In genomic region chr11:96306183-96306907, GRCm38 (mm10) we compare ENCODE assay signal across 13 mouse cellular contexts. TPM values are rescaled to one million over a fixed set of nuclear protein-coding genes. Genes with fewer than 3 reads are reported as not detected.
DNase-seq lines count a peak whose midpoint lies in the region; ATAC-seq and TF ChIP-seq lines count a peak whose summit lies in the region.
"Had no signal": no experiment of that assay in that cellular context is flagged by ENCODE, and none has a peak within 500 bp of the region (broad histone marks: within the 10 kb centered on the region; RNA-seq: fewer than 3 reads in every experiment).

No protein-coding gene starts in this region.

- H3K9me3 ChIP-seq in lung, embryonic 14.5 days (ENCODE audit: low read depth, low read length), result no peaks in the 10 kb centered on the region
- H3K9me3 ChIP-seq in hindbrain, postnatal 0 days (ENCODE audit: low read length), result no peaks in the 10 kb centered on the region
- no peaks in the 10 kb centered on the region for H3K9me3 ChIP-seq in stomach, embryonic 14.5 days (ENCODE audit: control insufficient read depth, low read depth, low read length)
- H3K9me3 ChIP-seq: heart, embryonic 10.5 days had no signal

- no peak for ATAC-seq in lung, embryonic 14.5 days (ENCODE audit: insufficient read depth)
- ATAC-seq in hindbrain, postnatal 0 days, result no peak
- no peak for ATAC-seq in stomach, embryonic 14.5 days (ENCODE audit: insufficient number of reproducible peaks, insufficient read depth, low FRiP score, low read depth)
- ATAC-seq in megakaryocyte progenitor cell, adult 5-6 weeks (replicated peaks; ENCODE audit: poor library complexity), result no peak

- peaks cover 14% of the 10 kb centered on the region for H3K36me3 ChIP-seq in lung, embryonic 14.5 days (ENCODE audit: insufficient read depth)
- H3K36me3 ChIP-seq in hindbrain, postnatal 0 days (ENCODE audit: insufficient read depth, low read length), result no peaks in the 10 kb centered on the region
- no peaks in the 10 kb centered on the region for H3K36me3 ChIP-seq in stomach, embryonic 14.5 days (ENCODE audit: control insufficient read depth, insufficient read depth, low read length)
- H3K36me3 ChIP-seq: heart, embryonic 10.5 days had no signal

- 20% methylated on average over 7 of the region's 7 CpGs for WGBS in lung, embryonic 14.5 days
- 62% methylated on average over 7 of the region's 7 CpGs for WGBS in lung, adult 2 months
- WGBS in hindbrain, postnatal 0 days, result 22% methylated on average over 7 of the region's 7 CpGs
- WGBS in stomach, embryonic 14.5 days, result 26% methylated on average over 7 of the region's 7 CpGs

- no peak for TF ChIP-seq CTCF in lung, embryonic 14.5 days (IDR thresholded peaks at IDR 0.05; ENCODE audit: low read depth)
- TF ChIP-seq CTCF in lung, adult 2 months (IDR thresholded peaks at IDR 0.05; ENCODE audit: insufficient read depth, low read length), result no peak
- TF ChIP-seq CTCF in hindbrain, postnatal 0 days (IDR thresholded peaks at IDR 0.05; ENCODE audit: low read depth), result no peak

- H3K27me3 ChIP-seq in lung, embryonic 14.5 days (ENCODE audit: insufficient read depth, low read length), result peaks cover 65% of the 10 kb centered on the region
- peaks cover 84% of the 10 kb centered on the region for H3K27me3 ChIP-seq in hindbrain, postnatal 0 days (ENCODE audit: insufficient read depth, low read length)
- H3K27me3 ChIP-seq in stomach, embryonic 14.5 days (ENCODE audit: control insufficient read depth, insufficient read depth, low read length), result peaks cover 6% of the 10 kb centered on the region; the same call in 1 of the 2 replicates

- H3K4me2 ChIP-seq in lung, embryonic 14.5 days, result peak overlapping the region; percentile 84
- H3K4me2 ChIP-seq in hindbrain, postnatal 0 days (ENCODE audit: low read depth, low read length), result peak overlapping the region; percentile 30
- peak overlapping the region; percentile 95 for H3K4me2 ChIP-seq in stomach, embryonic 14.5 days (replicated peaks; ENCODE audit: low read depth, low read length)

- H3K27ac ChIP-seq in lung, embryonic 14.5 days (ENCODE audit: low read depth), result peak overlapping the region; percentile 100
- H3K27ac ChIP-seq in hindbrain, postnatal 0 days, result no peak overlapping the region
- peak overlapping the region; percentile 100 for H3K27ac ChIP-seq in stomach, embryonic 14.5 days (ENCODE audit: low read length)
- H3K27ac ChIP-seq: heart, embryonic 10.5 days had no signal

- intact Hi-C loops in heart, postnatal 14 days (cut with DNase I), result no loop called here

- H3K4me1 ChIP-seq in lung, embryonic 14.5 days (ENCODE audit: insufficient read depth), result no peaks in the 10 kb centered on the region
- peaks cover 13% of the 10 kb centered on the region for H3K4me1 ChIP-seq in lung, adult 2 months (ENCODE audit: control insufficient read depth, insufficient read depth, low read length)
- H3K4me1 ChIP-seq in hindbrain, postnatal 0 days (ENCODE audit: insufficient read depth, low read length), result no peaks in the 10 kb centered on the region
- peaks cover 6% of the 10 kb centered on the region; the same call in 1 of the 2 replicates for H3K4me1 ChIP-seq in stomach, embryonic 14.5 days (ENCODE audit: control insufficient read depth, insufficient read depth, low read length)

- TF ChIP-seq POLR2A in lung, adult 2 months (IDR thresholded peaks at IDR 0.05; ENCODE audit: borderline replicate concordance, extremely low read depth, low read depth, low read length), result no peak

- H3K4me3 ChIP-seq in lung, embryonic 14.5 days (ENCODE audit: low read depth, low read length), result peak overlapping the region; percentile 72
- H3K4me3 ChIP-seq in lung, adult 2 months (replicated peaks; ENCODE audit: extremely low read depth, low read depth, low read length), result no peak overlapping the region
- no peak overlapping the region for H3K4me3 ChIP-seq in hindbrain, postnatal 0 days (ENCODE audit: low read length)
- peak overlapping the region; percentile 47 for H3K4me3 ChIP-seq in stomach, embryonic 14.5 days (ENCODE audit: low read depth, low read length)
- H3K4me3 ChIP-seq: heart, embryonic 10.5 days had no signal

- peak overlapping the region; percentile 99 for H3K9ac ChIP-seq in lung, embryonic 14.5 days
- H3K9ac ChIP-seq in hindbrain, postnatal 0 days (replicated peaks; ENCODE audit: low read length), result no peak overlapping the region
- peak overlapping the region; percentile 83 for H3K9ac ChIP-seq in stomach, embryonic 14.5 days (replicated peaks; ENCODE audit: low read depth, low read length)

- peak; percentile 43 for DNase-seq in lung, embryonic 14.5 days
- no peak for DNase-seq in lung, adult 2 months
- no peak for DNase-seq in hindbrain, postnatal 0 days (ENCODE audit: low spot score)
- DNase-seq in kidney, postnatal 10 days, result peak; percentile 62
- DNase-seq in heart, postnatal 14 days, result no peak
- DNase-seq in cerebellum, postnatal 4 days (ENCODE audit: low spot score in 2 of 2), result no peak
- DNase-seq: gastrocnemius, postnatal 10 days; right cerebral cortex, postnatal 25 days had no signal

RNA-seq across cellular contexts. Expression of gene Hoxb5, which starts 3.2 kb away (rescaled TPM):
- polyA plus RNA-seq in lung, embryonic 14.5 days (2014; fragmentation: Nextera tagmentation; extraction: Ambion mirVana), result 65.9 and 76.1 TPM in 2 replicates
- polyA plus RNA-seq in lung, adult 2 months (2012; rRNA removed), result 12.1 and 15.6 TPM in 2 replicates
- 16.5 and 24.3 TPM in 2 replicates for total RNA-seq in hindbrain, postnatal 0 days (2014; rRNA removed)
- 109 and 113 TPM in 2 replicates for polyA plus RNA-seq in hindbrain, postnatal 0 days (2015; fragmentation: Nextera tagmentation; extraction: Ambion mirVana)
- polyA plus RNA-seq in stomach, embryonic 14.5 days (2014; fragmentation: Nextera tagmentation; extraction: Ambion mirVana), result 21.2 and 23.3 TPM in 2 replicates
- total RNA-seq in heart, postnatal 14 days (2021), result under 1 TPM; 0.19 to 0.22 TPM
- total RNA-seq in megakaryocyte progenitor cell, adult 5-6 weeks (2015), result 0.07 and 0.44 TPM in 2 replicates
- total RNA-seq in megakaryocyte progenitor cell, adult 5-6 weeks (2017), result 0.14 TPM in 1 of 2 replicates, not detected in the other
- total RNA-seq: layer of hippocampus, postnatal 25 days had no signal

RNA-seq across cellular contexts. Expression of gene Hoxb4, which starts 11.7 kb away (rescaled TPM):
- polyA plus RNA-seq in lung, embryonic 14.5 days (2014; fragmentation: Nextera tagmentation; extraction: Ambion mirVana), result 3.8 and 3.9 TPM in 2 replicates
- 9.9 and 12.5 TPM in 2 replicates for polyA plus RNA-seq in lung, adult 2 months (2012; rRNA removed)
- 4.2 and 8.6 TPM in 2 replicates for total RNA-seq in hindbrain, postnatal 0 days (2014; rRNA removed)
- polyA plus RNA-seq in hindbrain, postnatal 0 days (2015; fragmentation: Nextera tagmentation; extraction: Ambion mirVana), result 2.4 and 3.3 TPM in 2 replicates
- polyA plus RNA-seq in stomach, embryonic 14.5 days (2014; fragmentation: Nextera tagmentation; extraction: Ambion mirVana), result 3.5 and 3.7 TPM in 2 replicates
- 1 to 10 TPM; 1.0 to 1.3 TPM for total RNA-seq in heart, postnatal 14 days (2021)
- total RNA-seq in megakaryocyte progenitor cell, adult 5-6 weeks (2015), result 1.7 and 2.7 TPM in 2 replicates
- 1.5 and 2.2 TPM in 2 replicates for total RNA-seq in megakaryocyte progenitor cell, adult 5-6 weeks (2017)
- total RNA-seq: layer of hippocampus, postnatal 25 days had no signal

RNA-seq across cellular contexts. Expression of gene Hoxb6, which starts 14.1 kb away (rescaled TPM):
- polyA plus RNA-seq in lung, embryonic 14.5 days (2014; fragmentation: Nextera tagmentation; extraction: Ambion mirVana), result 19.7 and 24.4 TPM in 2 replicates
- 8.1 and 8.2 TPM in 2 replicates for polyA plus RNA-seq in lung, adult 2 months (2012; rRNA removed)
- total RNA-seq in hindbrain, postnatal 0 days (2014; rRNA removed), result 23.2 and 30.2 TPM in 2 replicates
- polyA plus RNA-seq in hindbrain, postnatal 0 days (2015; fragmentation: Nextera tagmentation; extraction: Ambion mirVana), result 29.0 and 36.3 TPM in 2 replicates
- polyA plus RNA-seq in stomach, embryonic 14.5 days (2014; fragmentation: Nextera tagmentation; extraction: Ambion mirVana), result 12.4 TPM in 2 replicates
- not detected for total RNA-seq in heart, postnatal 14 days (2021)
- total RNA-seq in megakaryocyte progenitor cell, adult 5-6 weeks (2015), result not detected in 2 replicates
- total RNA-seq in megakaryocyte progenitor cell, adult 5-6 weeks (2017), result 0.30 TPM in 1 of 2 replicates, not detected in the other
- total RNA-seq: layer of hippocampus, postnatal 25 days; liver, adult 2 months had no signal

RNA-seq across cellular contexts. Expression of gene Hoxb3, which starts 16.8 kb away (rescaled TPM):
- 3.9 and 6.3 TPM in 2 replicates for polyA plus RNA-seq in lung, embryonic 14.5 days (2014; fragmentation: Nextera tagmentation; extraction: Ambion mirVana)
- 11.0 and 13.2 TPM in 2 replicates for polyA plus RNA-seq in lung, adult 2 months (2012; rRNA removed)
- total RNA-seq in hindbrain, postnatal 0 days (2014; rRNA removed), result 42.1 and 42.2 TPM in 2 replicates
- 6.6 and 8.1 TPM in 2 replicates for polyA plus RNA-seq in hindbrain, postnatal 0 days (2015; fragmentation: Nextera tagmentation; extraction: Ambion mirVana)
- 3.6 and 4.7 TPM in 2 replicates for polyA plus RNA-seq in stomach, embryonic 14.5 days (2014; fragmentation: Nextera tagmentation; extraction: Ambion mirVana)
- total RNA-seq in heart, postnatal 14 days (2021), result under 1 TPM; 0.76 to 0.79 TPM
- total RNA-seq in megakaryocyte progenitor cell, adult 5-6 weeks (2015), result 1.2 and 1.6 TPM in 2 replicates
- total RNA-seq in megakaryocyte progenitor cell, adult 5-6 weeks (2017), result 0.83 and 1.3 TPM in 2 replicates
- total RNA-seq: layer of hippocampus, postnatal 25 days had no signal

RNA-seq across cellular contexts. Expression of gene Hoxb7, which starts 19.9 kb away (rescaled TPM):
- polyA plus RNA-seq in lung, embryonic 14.5 days (2014; fragmentation: Nextera tagmentation; extraction: Ambion mirVana), result 2.1 and 3.5 TPM in 2 replicates
- polyA plus RNA-seq in lung, adult 2 months (2012; rRNA removed), result 0.52 and 1.1 TPM in 2 replicates
- 11.0 and 21.7 TPM in 2 replicates for total RNA-seq in hindbrain, postnatal 0 days (2014; rRNA removed)
- 10.1 and 16.8 TPM in 2 replicates for polyA plus RNA-seq in hindbrain, postnatal 0 days (2015; fragmentation: Nextera tagmentation; extraction: Ambion mirVana)
- polyA plus RNA-seq in stomach, embryonic 14.5 days (2014; fragmentation: Nextera tagmentation; extraction: Ambion mirVana), result 8.4 and 14.0 TPM in 2 replicates
- not detected for total RNA-seq in heart, postnatal 14 days (2021)
- not detected in 2 replicates for total RNA-seq in megakaryocyte progenitor cell, adult 5-6 weeks (2015)
- not detected in 2 replicates for total RNA-seq in megakaryocyte progenitor cell, adult 5-6 weeks (2017)
- total RNA-seq: layer of hippocampus, postnatal 25 days had no signal

Comparison
In these comparisons a context has a peak if more than half of its experiments do, and no peak if none do; other contexts are left out.
1. DNase-seq: peak in lung, embryonic 14.5 days (single experiment) and kidney, postnatal 10 days (single experiment); none in lung, adult 2 months (single experiment), hindbrain, postnatal 0 days (single experiment), heart, postnatal 14 days (0 of 2) and cerebellum, postnatal 4 days (0 of 2).
2. H3K4me3 ChIP-seq: peak in lung, embryonic 14.5 days (single experiment) and stomach, embryonic 14.5 days (single experiment); none in lung, adult 2 months (single experiment) and hindbrain, postnatal 0 days (single experiment).
3. H3K4me2 ChIP-seq: peak in every context shown above with its lines; median percentile 95 in stomach, embryonic 14.5 days; 84 in lung, embryonic 14.5 days; 30 in hindbrain, postnatal 0 days.